Mouse (Mus musculus): Measurements from ENCODE around the gene Vps52. TPM values are rescaled to one million over a fixed set of nuclear protein-coding genes. Genes with fewer than 3 reads are reported as not detected.
"Not testable (repeated sequence)": the region's sequence is repeated elsewhere in the genome, so short reads cannot be mapped to it uniquely, and the experiment has no call there.

Vps52 gene
- total RNA-seq, 2 experiments from 2014 or later = 71.1 to 71.2 TPM

DNA sequence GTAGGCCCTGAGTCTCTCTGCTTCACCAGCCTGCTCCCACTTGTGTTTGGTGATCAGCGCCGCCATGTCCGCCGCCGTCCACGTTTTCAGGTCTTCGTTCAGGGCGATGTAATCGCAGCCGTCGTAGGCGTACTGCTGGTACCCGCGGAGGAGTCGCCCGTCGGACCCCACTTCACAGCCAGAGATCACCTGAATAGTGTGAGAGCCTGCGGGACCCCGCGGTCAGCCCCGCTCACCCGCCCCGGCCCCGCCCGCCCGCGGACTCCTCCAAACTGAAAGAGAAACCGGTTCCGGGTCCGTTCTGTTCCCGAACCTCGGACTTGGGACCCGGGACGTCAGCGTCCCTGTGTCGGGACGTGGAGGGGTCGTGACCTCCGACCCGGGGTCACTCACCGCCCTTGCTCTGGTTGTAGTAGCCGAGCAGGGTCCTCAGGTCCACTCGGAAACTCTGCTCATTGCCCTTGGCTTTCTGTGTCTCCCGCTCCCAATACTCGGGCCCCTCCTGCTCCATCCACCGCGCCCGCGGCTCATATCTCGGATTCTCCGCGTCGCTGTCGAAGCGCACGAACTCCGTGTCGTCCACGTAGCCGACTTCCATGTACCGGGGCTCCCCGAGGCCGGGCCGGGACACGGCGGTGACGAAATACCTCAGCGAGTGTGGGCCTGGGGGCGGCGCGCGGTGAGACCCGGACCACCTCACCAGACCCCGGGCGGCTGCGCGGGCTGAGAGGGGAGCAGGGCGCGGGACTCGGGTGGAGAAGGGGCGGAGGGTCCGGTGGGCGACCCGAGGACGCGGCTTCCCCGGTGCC, 43.9 kb downstream of the Vps52 start:
- DNase-seq (ENCODE audit: low spot score in 2 of 2) = no peak

- peak; percentile 64 to 65 for DNase-seq (ENCODE audit: low spot score in 2 of 2)
Observed at GRCm38 (mm10) chr17:34000150-34000537, 44.5 kb downstream of the Vps52 start, which contains the start of gene H2-K1. TSS of gene H2-K1 (minus strand) at chr17:34000347.

DNA sequence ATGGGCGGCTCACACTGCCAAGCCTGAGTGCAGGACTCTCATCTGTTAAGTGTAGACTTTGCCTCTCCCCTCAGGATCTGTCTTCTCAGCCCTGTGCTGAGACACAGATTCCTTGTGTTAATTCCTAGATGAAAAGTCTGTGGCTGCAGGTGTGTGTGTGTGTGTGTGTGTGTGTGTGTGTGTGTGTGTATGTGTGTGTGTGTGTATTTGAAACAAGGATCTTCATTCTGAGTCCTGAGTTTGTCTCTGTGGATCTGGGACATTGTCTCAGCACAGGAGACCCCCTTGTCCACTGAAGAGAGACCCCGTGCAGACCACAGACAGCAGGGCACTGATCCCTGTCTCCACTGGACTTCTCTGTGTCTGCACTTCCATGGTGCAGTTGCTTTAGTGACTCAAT, 45.2 kb downstream of the Vps52 start:
- DNase-seq (ENCODE audit: low spot score in 2 of 2) = not testable (repeated sequence)

DNA sequence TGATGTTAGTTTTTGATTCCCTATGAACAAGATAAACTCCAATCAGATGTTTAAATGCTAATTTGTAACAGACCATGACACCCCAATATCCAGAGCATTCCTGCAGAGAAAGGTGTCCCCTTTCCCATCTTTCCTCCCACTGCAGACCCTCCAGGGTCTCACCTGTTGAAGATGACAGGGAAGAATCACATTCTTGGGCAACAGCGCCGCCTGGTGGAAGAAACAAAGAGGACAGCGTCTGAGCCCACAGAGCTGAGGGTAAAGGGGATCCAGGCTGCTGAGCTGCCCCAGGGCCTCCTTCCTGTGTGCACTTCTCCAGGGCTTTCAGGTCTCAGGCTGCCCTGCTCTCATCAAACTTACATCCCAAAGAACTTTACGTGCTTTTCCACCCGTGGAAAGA, 47.8 kb downstream of the Vps52 start:
- DNase-seq (ENCODE audit: low spot score in 2 of 2) = no peak

DNA sequence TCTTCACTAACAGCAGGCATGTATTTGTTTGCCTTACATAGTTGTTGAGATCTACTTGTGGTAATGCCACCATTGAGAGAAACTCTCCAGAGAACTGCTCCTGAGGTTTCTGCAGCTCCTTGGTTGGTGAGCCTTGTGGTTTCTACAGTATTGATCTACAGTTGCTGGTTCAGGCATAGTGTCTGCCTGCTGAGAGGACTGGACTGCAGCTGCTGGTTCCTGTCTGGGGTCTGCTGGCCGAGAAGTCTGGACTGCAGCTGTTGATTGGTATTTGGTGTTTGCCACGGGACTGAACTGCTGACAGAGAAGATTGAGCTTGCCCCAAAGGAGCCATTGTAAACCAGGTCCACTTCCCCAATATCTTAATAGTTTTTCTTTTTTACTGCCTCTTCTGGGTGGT, 51.0 kb downstream of the Vps52 start:
- no peak for DNase-seq (ENCODE audit: low spot score in 2 of 2)

GRCm38 (mm10) chr17:34010156-34010555, 54.5 kb downstream of the Vps52 start:
- no peak for DNase-seq (ENCODE audit: low spot score in 2 of 2)

DNA sequence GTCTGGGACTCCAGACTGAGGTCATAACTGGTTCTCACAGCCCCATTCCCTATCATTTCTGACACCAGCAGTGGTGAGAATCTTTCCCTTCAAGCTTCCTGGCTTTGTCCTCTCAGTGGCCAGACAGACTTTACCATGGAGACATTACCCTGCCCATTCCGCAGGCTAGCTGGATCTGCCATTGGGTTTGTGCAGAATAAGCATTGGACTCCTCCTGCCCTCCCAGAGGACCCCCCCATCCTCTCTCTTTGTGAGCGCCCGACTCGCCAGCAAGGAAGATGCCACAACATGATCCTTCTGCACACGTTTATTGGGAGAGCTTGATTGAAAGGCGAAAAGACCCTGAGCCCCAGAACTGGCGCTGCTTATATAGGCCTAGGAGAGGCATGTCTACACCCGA, 57.8 kb downstream of the Vps52 start:
- no peak for DNase-seq (ENCODE audit: low spot score in 2 of 2)

Other genes starting within 250 kb of the Vps52 start
- gene March2, start 237.1 kb upstream of the Vps52 start, total RNA-seq (2021) = 10 to 100 TPM; 90.0 to 90.1 TPM
- 100 to 1,000 TPM; 359 to 382 TPM for gene Rab11b, start 195.3 kb upstream of the Vps52 start, total RNA-seq (2021)
- gene Angptl4, start 174.0 kb upstream of the Vps52 start, total RNA-seq (2021) = 1 to 10 TPM; 1.4 to 2.2 TPM
- 10 to 100 TPM; 27.5 to 32.7 TPM for gene Kank3, start 145.3 kb upstream of the Vps52 start, total RNA-seq (2021)
- 100 to 1,000 TPM; 702 to 765 TPM for gene Rps28, start 131.2 kb upstream of the Vps52 start, total RNA-seq (2021)
- 100 to 1,000 TPM; 194 to 196 TPM for gene Ndufa7, start 131.2 kb upstream of the Vps52 start, total RNA-seq (2021)
- gene Cd320, start 112.7 kb upstream of the Vps52 start, total RNA-seq (2021) = 10 to 100 TPM; 24.2 to 24.4 TPM
- gene Gm7029, start 82.0 kb upstream of the Vps52 start, total RNA-seq (2021) = not detected
- 1 to 10 TPM; 2.5 to 2.8 TPM for gene Kifc1, start 65.2 kb upstream of the Vps52 start, total RNA-seq (2021)
- under 1 TPM in 1 of 2 experiments, not detected in 1; 0.58 TPM for gene Platr17, start 50.7 kb upstream of the Vps52 start, total RNA-seq (2021)
- gene Daxx, start 46.4 kb upstream of the Vps52 start, total RNA-seq (2021) = 10 to 100 TPM; 27.4 to 34.7 TPM
- 10 to 100 TPM; 42.0 to 53.5 TPM for gene Tapbp, start 39.9 kb upstream of the Vps52 start, total RNA-seq (2021)
- 10 to 100 TPM; 33.0 to 35.5 TPM for gene Zbtb22, start 39.9 kb upstream of the Vps52 start, total RNA-seq (2021)
- 10 to 100 TPM; 62.2 to 63.5 TPM for gene Rgl2, start 26.3 kb upstream of the Vps52 start, total RNA-seq (2021)
- 10 to 100 TPM; 92.3 to 94.0 TPM for gene Pfdn6, start 15.5 kb upstream of the Vps52 start, total RNA-seq (2021)
- gene Wdr46, start 15.2 kb upstream of the Vps52 start, total RNA-seq (2021) = 10 to 100 TPM; 12.5 to 13.8 TPM
- gene B3galt4, start 4.3 kb upstream of the Vps52 start, total RNA-seq (2021) = 1 to 10 TPM; 5.9 to 6.5 TPM
- 100 to 1,000 TPM; 332 to 337 TPM for gene Rps18, start 189 bp downstream of the Vps52 start, total RNA-seq (2021)
- gene H2-K1, start 44.5 kb downstream of the Vps52 start, total RNA-seq (2021) = 10 to 100 TPM; 30.9 to 33.6 TPM
- gene Ring1, start 68.9 kb downstream of the Vps52 start, total RNA-seq (2021) = 10 to 100 TPM; 31.6 to 34.6 TPM
- gene H2-Ke6, start 72.2 kb downstream of the Vps52 start, total RNA-seq (2021) = 10 to 100 TPM; 39.3 to 43.2 TPM
- 100 to 1,000 TPM in 1 of 2 experiments, 10 to 100 TPM in 1; 96.1 to 101 TPM for gene Slc39a7, start 75.9 kb downstream of the Vps52 start, total RNA-seq (2021)
- gene Rxrb, start 76.0 kb downstream of the Vps52 start, total RNA-seq (2021) = 10 to 100 TPM; 80.6 to 84.1 TPM
- gene Col11a2, start 83.6 kb downstream of the Vps52 start, total RNA-seq (2021) = 10 to 100 TPM; 14.5 to 14.6 TPM
- not detected for gene H2-Oa, start 136.5 kb downstream of the Vps52 start, total RNA-seq (2021)
- 10 to 100 TPM; 22.3 to 26.5 TPM for gene H2-DMa, start 163.7 kb downstream of the Vps52 start, total RNA-seq (2021)
- gene Brd2, start 166.8 kb downstream of the Vps52 start, total RNA-seq (2021) = 100 to 1,000 TPM; 177 to 179 TPM
- 1 to 10 TPM; 1.2 to 1.8 TPM for gene H2-DMb2, start 187.5 kb downstream of the Vps52 start, total RNA-seq (2021)
- gene H2-DMb1, start 197.3 kb downstream of the Vps52 start, total RNA-seq (2021) = 1 to 10 TPM; 2.2 to 2.7 TPM
- gene Tap1, start 231.7 kb downstream of the Vps52 start, total RNA-seq (2021) = 1 to 10 TPM; 3.1 to 3.2 TPM
- 1 to 10 TPM; 2.6 to 2.8 TPM for gene Psmb9, start 232.0 kb downstream of the Vps52 start, total RNA-seq (2021)
- 1 to 10 TPM; 4.6 to 5.5 TPM for gene Psmb8, start 241.9 kb downstream of the Vps52 start, total RNA-seq (2021)
- gene Tap2, start 247.7 kb downstream of the Vps52 start, total RNA-seq (2021) = 10 to 100 TPM; 10.7 to 11.7 TPM